Mouse (Mus musculus): ENCODE results near the gene Ndufs6.

Gene Ndufs6

DNA sequence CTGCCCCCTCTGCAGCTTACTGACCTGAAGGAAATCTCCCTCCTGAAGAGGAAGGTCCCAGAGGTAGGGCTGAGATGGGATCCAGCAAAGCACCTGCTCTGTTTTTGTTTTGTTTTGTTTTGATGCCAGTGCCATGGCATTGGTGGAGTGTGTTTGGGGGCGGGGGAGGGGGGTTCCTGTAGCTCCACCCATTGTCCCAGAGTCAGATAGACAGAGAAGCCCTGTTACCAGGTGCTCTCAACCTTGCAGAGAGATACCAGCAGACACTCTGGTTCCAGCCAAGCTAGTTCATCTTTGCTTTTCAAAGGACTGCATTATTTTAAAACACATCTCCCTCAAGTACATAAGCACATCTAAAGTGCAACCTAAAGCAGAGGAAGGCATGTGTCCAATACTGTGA, 54.8 kb downstream of the Ndufs6 start:
- Histone ChIP-seq H3K36me3 (ENCODE audit: insufficient read depth, low read length) (no peaks in the 10 kb centered on the region), H3K4me1 (replicated peaks; ENCODE audit: low read depth, low read length) (peaks cover 42% of the 10 kb centered on the region), H3K27me3 (ENCODE audit: insufficient read depth, low read length) (peaks cover 79% of the 10 kb centered on the region), H3K9me3 (ENCODE audit: low read length) (peaks cover 10% of the 10 kb centered on the region; the same call in 1 of the 2 replicates), H3K4me3 (replicated peaks; ENCODE audit: low read length) (no peak overlapping the region)
- TF ChIP-seq NANOG (IDR thresholded peaks at IDR 0.05; ENCODE audit: borderline replicate concordance, low read length) = no peak
- TF ChIP-seq POU5F1 (IDR thresholded peaks at IDR 0.05; ENCODE audit: borderline replicate concordance, low read length) = no peak
- no peak for TF ChIP-seq CTCF (conservative IDR thresholded peaks at IDR 0.05; ENCODE audit: low read length)

GRCm38 (mm10) chr13:73272794-73273282, 55.5 kb downstream of the Ndufs6 start:
- Histone ChIP-seq H3K4me1 (replicated peaks; ENCODE audit: low read depth, low read length) (peaks cover 48% of the 10 kb centered on the region), H3K9me3 (ENCODE audit: low read length) (peaks cover 10% of the 10 kb centered on the region; the same call in 1 of the 2 replicates), H3K4me3 (replicated peaks; ENCODE audit: low read length) (no peak overlapping the region), H3K36me3 (ENCODE audit: insufficient read depth, low read length) (no peaks in the 10 kb centered on the region), H3K27me3 (ENCODE audit: insufficient read depth, low read length) (peaks cover 84% of the 10 kb centered on the region)
- TF ChIP-seq CTCF (conservative IDR thresholded peaks at IDR 0.05; ENCODE audit: low read length) (no peak), POU5F1 (IDR thresholded peaks at IDR 0.05; ENCODE audit: borderline replicate concordance, low read length) (no peak), NANOG (IDR thresholded peaks at IDR 0.05; ENCODE audit: borderline replicate concordance, low read length) (no peak)

DNA sequence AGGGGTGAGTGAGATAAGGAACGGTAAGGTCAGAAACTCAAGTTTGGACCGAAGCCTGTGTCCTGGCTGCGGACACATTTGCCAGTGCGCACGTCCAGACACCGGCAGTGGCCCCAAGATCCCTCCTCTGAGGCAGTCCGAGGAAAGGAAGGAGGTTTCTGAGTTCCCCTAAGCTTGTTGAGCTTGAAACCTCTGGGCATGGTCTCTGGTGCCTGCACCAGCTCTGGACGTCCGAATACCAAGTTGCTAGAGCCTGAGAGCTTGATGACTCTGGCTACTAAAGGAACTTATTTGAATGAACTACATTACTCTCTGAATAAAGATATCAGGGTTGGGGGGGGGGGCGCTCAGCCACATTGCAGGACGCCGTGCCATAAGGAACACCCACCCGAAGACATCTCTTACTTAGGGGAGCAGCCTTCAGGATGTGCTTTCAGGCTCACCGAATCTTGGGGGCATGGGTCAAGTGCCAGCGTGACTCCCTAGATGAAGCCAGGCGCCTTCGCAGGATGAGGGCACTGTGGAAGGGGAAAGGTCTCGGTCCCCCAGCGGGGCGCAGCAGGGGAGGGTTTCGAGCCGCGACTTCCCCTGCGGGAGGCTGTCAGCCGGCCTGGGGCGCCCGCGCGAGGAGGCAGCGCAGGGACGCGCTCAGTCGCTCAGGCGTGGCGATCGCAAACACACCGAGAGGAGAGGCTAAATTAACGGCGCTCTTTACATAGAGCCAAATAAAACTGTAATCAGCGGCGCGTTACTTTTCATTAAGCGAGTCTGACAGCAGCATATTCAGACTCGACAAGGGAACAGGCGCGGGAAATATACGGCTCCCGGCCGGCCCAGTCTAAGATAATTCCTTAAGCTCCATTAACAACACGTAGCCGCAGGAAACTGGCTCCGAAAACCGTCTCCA, 56.8 kb downstream of the Ndufs6 start:
- H3K36me3 ChIP-seq (ENCODE audit: insufficient read depth, low read length) = no peaks in the 10 kb centered on the region
- H3K4me3 ChIP-seq (replicated peaks; ENCODE audit: low read length) = peak overlapping the region; percentile 64
- H3K9me3 ChIP-seq (ENCODE audit: low read length) = peaks cover 10% of the 10 kb centered on the region; the same call in 1 of the 2 replicates
- H3K27me3 ChIP-seq (ENCODE audit: insufficient read depth, low read length) = peaks cover 94% of the 10 kb centered on the region
- H3K4me1 ChIP-seq (replicated peaks; ENCODE audit: low read depth, low read length) = peaks cover 52% of the 10 kb centered on the region
- no peak for TF ChIP-seq POU5F1 (IDR thresholded peaks at IDR 0.05; ENCODE audit: borderline replicate concordance, low read length)
- no peak for TF ChIP-seq CTCF (conservative IDR thresholded peaks at IDR 0.05; ENCODE audit: low read length)
- no peak for TF ChIP-seq NANOG (IDR thresholded peaks at IDR 0.05; ENCODE audit: borderline replicate concordance, low read length)

- Histone ChIP-seq H3K4me1 (replicated peaks; ENCODE audit: low read depth, low read length) (peaks cover 55% of the 10 kb centered on the region), H3K27me3 (ENCODE audit: insufficient read depth, low read length) (peaks cover 98% of the 10 kb centered on the region), H3K36me3 (ENCODE audit: insufficient read depth, low read length) (no peaks in the 10 kb centered on the region), H3K9me3 (ENCODE audit: low read length) (peaks cover 10% of the 10 kb centered on the region; the same call in 1 of the 2 replicates), H3K4me3 (replicated peaks; ENCODE audit: low read length) (0 out of 2 replicates have a peak overlapping the region, but pooled peaks have one; percentile 64)
- no peak for TF ChIP-seq NANOG (IDR thresholded peaks at IDR 0.05; ENCODE audit: borderline replicate concordance, low read length)
- TF ChIP-seq CTCF (conservative IDR thresholded peaks at IDR 0.05; ENCODE audit: low read length) = no peak
- no peak for TF ChIP-seq POU5F1 (IDR thresholded peaks at IDR 0.05; ENCODE audit: borderline replicate concordance, low read length)
Observed at GRCm38 (mm10) chr13:73270451-73271081, 57.8 kb downstream of the Ndufs6 start.

DNA sequence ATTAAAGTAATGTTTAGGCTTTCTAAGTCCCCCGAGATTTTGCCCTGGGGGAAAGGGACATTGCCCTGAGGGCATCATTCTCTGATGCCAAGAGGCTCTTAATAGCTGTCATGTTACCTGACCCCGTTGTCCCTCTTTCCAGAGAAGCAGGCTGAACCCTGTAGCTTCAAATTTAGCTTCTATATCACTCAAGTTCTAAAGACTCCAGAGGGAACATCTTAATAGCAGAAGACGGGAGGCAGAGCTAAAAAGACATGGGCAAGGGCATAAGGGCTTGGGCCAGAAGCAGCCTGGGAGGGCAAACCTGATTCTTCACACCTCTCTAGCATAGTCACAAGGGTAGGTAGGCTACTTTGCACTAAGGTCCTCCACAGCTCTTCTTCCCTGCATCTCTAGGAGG, 58.5 kb downstream of the Ndufs6 start:
- Histone ChIP-seq H3K4me1 (replicated peaks; ENCODE audit: low read depth, low read length) (peaks cover 61% of the 10 kb centered on the region), H3K36me3 (ENCODE audit: insufficient read depth, low read length) (no peaks in the 10 kb centered on the region), H3K9me3 (ENCODE audit: low read length) (peaks cover 10% of the 10 kb centered on the region; the same call in 1 of the 2 replicates), H3K27me3 (ENCODE audit: insufficient read depth, low read length) (peaks cover 98% of the 10 kb centered on the region), H3K4me3 (replicated peaks; ENCODE audit: low read length) (no peak overlapping the region)
- no peak for TF ChIP-seq CTCF (conservative IDR thresholded peaks at IDR 0.05; ENCODE audit: low read length)
- no peak for TF ChIP-seq NANOG (IDR thresholded peaks at IDR 0.05; ENCODE audit: borderline replicate concordance, low read length)
- no peak for TF ChIP-seq POU5F1 (IDR thresholded peaks at IDR 0.05; ENCODE audit: borderline replicate concordance, low read length)

Data from E14TG2a.4 (cell line).